Mouse (Mus musculus) heart, embryonic 11.5 days (tissue): ENCODE results near the gene Evi2. TPM values are rescaled to one million over a fixed set of nuclear protein-coding genes. Genes with fewer than 3 reads are reported as not detected.

Experiments
- ATAC-seq: fragments of 200-750 bp; cut with Nextera tagmentation; replicated peaks from 2 replicates; pipeline ENCODE4 v1.8.0; 2017; ENCODE audit warnings: moderate library complexity; ENCODE audit not compliant: insufficient number of reproducible peaks, low FRiP score, low TSS enrichment
- H3K27ac ChIP-seq: fragments of 300-500 bp; sonication (generic); 2 replicates; pipeline ENCODE4 v1.5.1; 2014; ENCODE audit warnings: mild to moderate bottlenecking, low read depth, low read length
- H3K27me3 ChIP-seq: fragments of 300-500 bp; sonication (generic); 2 replicates; pipeline ENCODE4 v1.6.1; 2014; ENCODE audit warnings: mild to moderate bottlenecking, low read length, mixed read lengths; ENCODE audit not compliant: control insufficient read depth, insufficient read depth
- H3K36me3 ChIP-seq: fragments of 300-500 bp; sonication (generic); 2 replicates; pipeline ENCODE4 v1.6.1; 2014; ENCODE audit warnings: mild to moderate bottlenecking, low read length, moderate library complexity, mixed read lengths; ENCODE audit not compliant: control insufficient read depth, insufficient read depth
- H3K4me1 ChIP-seq: fragments of 300-500 bp; sonication (generic); 2 replicates; pipeline ENCODE4 v1.6.1; 2014; ENCODE audit warnings: low read length; ENCODE audit not compliant: control insufficient read depth, insufficient read depth
- H3K4me2 ChIP-seq: fragments of 300-500 bp; sonication (generic); 2 replicates; pipeline ENCODE4 v1.6.1; 2014; ENCODE audit warnings: mild to moderate bottlenecking, moderate library complexity
- H3K4me3 ChIP-seq: fragments of 300-500 bp; sonication (generic); 2 replicates; pipeline ENCODE4 v1.5.1; 2014; ENCODE audit warnings: low read depth, low read length
- H3K9ac ChIP-seq: fragments of 300-500 bp; sonication (generic); 2 replicates; pipeline ENCODE4 v1.6.1; 2014; ENCODE audit warnings: mild to moderate bottlenecking, low read depth, low read length, moderate library complexity
- H3K9me3 ChIP-seq: fragments of 300-500 bp; sonication (generic); replicated peaks from 2 replicates; pipeline ENCODE4 v1.6.1; 2016; ENCODE audit warnings: low read length; ENCODE audit not compliant: control insufficient read depth
- WGBS: fragments of 180-500 bp; shearing (Covaris S2); extraction: QIAGEN DNeasy Blood & Tissue Kit; methylation state at CpG from one replicate; pipeline ENCODE4 v1.1.7; 2014; ENCODE audit not compliant: insufficient replicate concordance; 5-methylcytosine and 5-hydroxymethylcytosine counted together
- polyA plus RNA-seq: library from polyadenylated mRNA; unstranded; fragments of >200 nt; fragmentation: Nextera tagmentation; extraction: Ambion mirVana; gene quantifications from 2 replicates; pipeline ENCODE4 v1.2.1, GENCODE M21; 2014

Gene Evi2
- polyA plus RNA-seq, result 0.41 and 1.4 TPM in 2 replicates

DNA sequence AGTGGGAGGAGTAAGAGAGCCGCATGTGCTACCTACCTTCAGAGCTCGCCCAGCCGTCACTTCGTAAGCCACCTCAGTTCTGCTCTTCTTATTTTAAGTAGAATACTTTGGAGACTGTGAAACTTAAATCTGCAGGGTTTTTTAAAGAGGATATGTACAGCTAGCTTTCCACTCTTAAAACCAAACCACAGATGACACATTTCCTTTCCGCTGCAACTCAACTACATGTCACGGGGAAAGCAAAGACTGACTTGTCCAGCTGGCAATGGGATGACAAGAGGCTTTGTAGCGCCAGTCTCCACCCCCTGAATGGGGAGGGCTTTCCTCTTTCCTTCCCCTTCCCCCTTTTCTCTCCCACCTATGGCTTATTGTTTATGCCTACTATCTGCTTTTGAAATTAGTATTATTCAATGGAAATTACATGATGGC, at the start of gene Evi2, which contains the start of gene Evi2a:
Gene Evi2 (minus strand): TSS at position 257 of the 429 bp plus-strand sequence.
Gene Evi2a (minus strand): TSS at position 277 of the 429 bp plus-strand sequence.
- 84% methylated on average over 7 of the region's 7 CpGs for WGBS
- H3K9me3 ChIP-seq, result no peaks in the 10 kb centered on the region
- 0 out of 2 replicates have a peak, but pooled peaks cover 4% of the 10 kb centered on the region for H3K36me3 ChIP-seq
- peaks cover 12% of the 10 kb centered on the region for H3K4me1 ChIP-seq
- no peaks in the 10 kb centered on the region for H3K27me3 ChIP-seq
- no peak within 1 kb of the TSS for H3K27ac ChIP-seq
- H3K9ac ChIP-seq, result no peak within 1 kb of the TSS
- no peak within 1 kb of the TSS for H3K4me3 ChIP-seq
- ATAC-seq, result no peak
- no peak within 1 kb of the TSS for H3K4me2 ChIP-seq

DNA sequence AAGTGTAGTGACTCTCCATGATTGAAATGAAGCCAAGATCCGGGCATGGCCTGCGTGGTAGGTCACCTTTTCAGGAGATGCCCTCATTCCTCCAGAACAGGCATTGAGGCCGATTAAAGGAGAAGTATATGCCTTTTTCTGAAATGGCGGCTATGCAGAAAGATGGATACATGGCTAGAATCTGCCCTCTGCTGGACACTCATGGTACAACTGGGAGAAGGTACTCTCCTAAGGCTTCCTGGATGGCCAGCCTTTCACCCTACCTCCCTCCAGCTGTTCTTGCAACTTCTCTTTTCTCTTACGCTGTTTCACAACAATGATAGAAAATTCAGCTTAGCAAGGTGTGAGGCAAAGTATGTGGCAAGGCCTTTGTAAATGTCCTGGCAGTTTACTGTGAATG, 47.4 kb upstream of the Evi2 start:
- Histone ChIP-seq H3K9me3 (no peaks in the 10 kb centered on the region), H3K27me3 (no peaks in the 10 kb centered on the region), H3K27ac (no peak overlapping the region), H3K9ac (no peak overlapping the region), H3K36me3 (peaks cover 2% of the 10 kb centered on the region; the same call in 1 of the 2 replicates), H3K4me1 (peaks cover 11% of the 10 kb centered on the region), H3K4me2 (no peak overlapping the region), H3K4me3 (no peak overlapping the region)
- ATAC-seq, result no peak
- WGBS, result 43% methylated on average over 5 of the region's 5 CpGs

DNA sequence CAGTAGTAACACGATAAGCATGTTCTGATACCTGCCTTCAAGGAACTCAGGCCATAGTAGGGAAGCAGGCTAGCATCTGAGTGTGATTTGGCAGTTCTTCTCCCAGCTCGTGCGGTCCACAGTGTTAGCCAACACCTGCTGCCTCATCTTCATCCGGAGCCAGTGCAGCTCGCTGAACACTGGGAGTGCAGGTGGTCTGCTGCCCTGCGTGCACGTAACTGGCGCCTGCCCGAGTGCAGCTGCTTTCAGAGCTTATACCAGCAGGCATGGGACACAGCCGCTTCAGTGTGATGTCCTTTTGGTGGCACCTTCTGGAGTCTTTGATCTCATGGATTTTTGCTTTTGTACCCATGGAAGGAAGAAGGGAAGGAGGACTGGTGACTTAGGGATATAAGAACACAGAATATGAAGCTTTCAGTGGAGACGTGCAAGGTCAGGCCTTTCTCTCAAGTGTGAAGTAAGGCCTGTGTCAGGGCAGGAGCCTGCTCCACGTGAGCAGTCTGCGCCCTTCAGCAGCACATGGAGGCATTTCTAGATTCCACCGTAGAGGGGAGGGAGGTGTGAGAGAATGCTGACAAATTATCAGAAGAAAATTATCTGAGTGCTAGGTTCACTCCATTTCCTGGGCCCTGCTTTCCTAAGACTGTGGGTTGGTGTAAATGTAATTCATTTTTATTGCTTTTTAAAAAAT, 45.1 kb upstream of the Evi2 start:
- Histone ChIP-seq H3K9me3 (no peaks in the 10 kb centered on the region), H3K9ac (no peak overlapping the region), H3K27me3 (no peaks in the 10 kb centered on the region), H3K4me3 (no peak overlapping the region), H3K27ac (no peak overlapping the region), H3K36me3 (peaks cover 2% of the 10 kb centered on the region), H3K4me2 (no peak overlapping the region), H3K4me1 (peaks cover 11% of the 10 kb centered on the region)
- ATAC-seq, result no peak
- whole genome bisulfite sequencing, result 68% methylated on average over 14 of the region's 14 CpGs

DNA sequence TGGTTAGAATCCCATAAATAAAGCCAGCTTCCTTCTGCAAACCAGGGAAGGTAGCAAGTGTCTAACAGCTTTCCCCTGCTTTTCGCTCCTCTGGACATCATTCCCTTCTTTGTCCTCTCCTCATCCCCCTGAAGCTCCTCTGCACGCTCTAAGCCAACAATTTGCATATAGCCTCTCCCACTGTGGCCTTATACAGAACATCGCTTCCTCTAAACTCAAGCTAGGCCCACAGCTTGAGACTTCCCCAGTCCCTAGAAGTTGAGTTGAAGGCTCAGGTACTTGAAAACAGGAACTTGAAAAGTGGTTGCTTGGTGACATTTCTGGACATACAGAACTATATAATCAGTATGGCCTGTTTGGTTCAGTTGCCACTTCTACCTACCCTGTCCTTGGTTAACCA, 43.4 kb upstream of the Evi2 start:
- no peak overlapping the region for H3K27ac ChIP-seq
- 79% methylated on average over 3 of the region's 3 CpGs for WGBS
- no peaks in the 10 kb centered on the region for H3K27me3 ChIP-seq
- no peak for ATAC-seq
- H3K4me1 ChIP-seq, result peaks cover 8% of the 10 kb centered on the region
- H3K4me2 ChIP-seq, result no peak overlapping the region
- no peaks in the 10 kb centered on the region for H3K9me3 ChIP-seq
- H3K9ac ChIP-seq, result no peak overlapping the region
- H3K4me3 ChIP-seq, result no peak overlapping the region
- H3K36me3 ChIP-seq, result peaks cover 6% of the 10 kb centered on the region

DNA sequence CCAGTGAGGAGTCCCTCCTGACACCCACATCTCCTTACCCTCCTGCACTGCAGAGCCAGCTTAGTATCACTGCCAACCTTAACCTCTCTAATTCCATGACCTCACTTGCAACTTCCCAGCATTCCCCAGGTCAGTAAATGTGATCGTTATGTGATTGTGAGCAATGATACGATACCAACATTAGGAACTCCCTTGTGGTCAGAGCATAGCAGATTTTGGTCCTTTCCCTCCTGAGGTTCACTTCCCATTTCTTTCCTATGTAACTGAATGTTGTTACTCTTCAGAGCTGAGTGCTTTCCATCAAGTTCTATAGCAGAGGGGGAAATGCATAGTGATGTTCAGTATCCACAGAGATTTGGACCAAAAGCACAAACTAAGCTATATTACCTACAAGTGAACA, 39.9 kb upstream of the Evi2 start:
- no peaks in the 10 kb centered on the region for H3K9me3 ChIP-seq
- no peak for ATAC-seq
- H3K4me1 ChIP-seq, result peaks cover 6% of the 10 kb centered on the region
- no peak overlapping the region for H3K4me2 ChIP-seq
- no peaks in the 10 kb centered on the region for H3K27me3 ChIP-seq
- no peak overlapping the region for H3K9ac ChIP-seq
- H3K27ac ChIP-seq, result no peak overlapping the region
- H3K36me3 ChIP-seq, result peaks cover 20% of the 10 kb centered on the region
- no peak overlapping the region for H3K4me3 ChIP-seq
- WGBS, result 92% methylated on average over 2 of the region's 2 CpGs

DNA sequence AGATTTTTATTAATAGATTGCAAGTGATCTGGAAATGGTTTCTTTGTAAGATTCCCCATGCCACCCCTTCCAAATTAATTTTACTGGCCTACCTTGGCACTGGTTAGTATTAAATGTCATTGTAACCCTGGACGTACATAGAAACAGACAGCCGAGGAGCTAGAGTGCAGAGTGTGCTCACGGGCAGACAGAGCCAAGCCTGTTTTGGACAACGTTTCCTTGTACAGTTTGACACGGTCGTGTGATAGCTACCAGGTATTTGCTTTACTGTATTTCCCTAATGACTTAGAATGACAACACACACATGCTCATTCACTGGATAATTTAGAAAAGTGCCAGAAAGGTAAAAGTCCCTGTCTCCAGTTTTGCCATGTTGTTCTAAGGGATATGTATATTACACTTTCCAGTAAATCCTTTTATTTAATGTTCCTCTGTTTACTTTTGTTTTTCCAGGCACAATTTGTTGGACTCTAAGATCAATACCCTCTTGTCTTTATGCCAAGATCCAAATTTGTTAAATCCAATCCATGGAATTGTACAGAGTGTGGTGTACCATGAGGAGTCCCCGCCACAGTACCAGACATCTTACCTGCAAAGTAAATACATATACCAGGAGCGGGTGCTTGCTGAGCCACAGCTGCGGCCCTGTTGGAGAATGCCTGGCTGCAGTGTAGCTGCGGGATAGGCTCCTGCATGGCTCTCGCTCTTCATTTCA, 38.0 kb upstream of the Evi2 start:
- H3K27me3 ChIP-seq, result no peaks in the 10 kb centered on the region
- H3K9me3 ChIP-seq, result no peaks in the 10 kb centered on the region
- no peak for ATAC-seq
- H3K4me2 ChIP-seq, result no peak overlapping the region
- 87% methylated on average over 11 of the region's 11 CpGs for WGBS
- H3K9ac ChIP-seq, result no peak overlapping the region
- H3K27ac ChIP-seq, result no peak overlapping the region
- H3K4me3 ChIP-seq, result no peak overlapping the region
- H3K36me3 ChIP-seq, result peaks cover 25% of the 10 kb centered on the region
- H3K4me1 ChIP-seq, result no peaks in the 10 kb centered on the region

DNA sequence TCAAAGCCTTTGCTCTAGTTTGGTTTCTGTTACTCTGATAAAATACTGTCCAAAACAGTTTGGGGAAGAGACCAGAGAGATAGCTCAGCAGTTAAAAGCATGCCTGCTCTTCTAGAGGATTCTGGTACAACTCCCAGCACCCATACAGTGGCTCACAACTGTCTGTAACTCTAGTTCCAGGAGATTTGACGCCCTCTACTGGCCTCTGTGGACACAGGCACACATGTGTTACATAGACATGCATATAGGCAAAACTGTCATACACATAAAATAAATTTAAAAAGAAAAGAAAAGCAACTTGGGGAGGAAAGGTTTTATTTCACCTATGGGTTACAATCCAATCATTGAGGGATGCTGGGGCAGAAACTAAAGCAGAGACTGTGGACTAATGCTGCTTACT, 36.6 kb upstream of the Evi2 start:
- H3K4me3 ChIP-seq, result no peak overlapping the region
- H3K9me3 ChIP-seq, result no peaks in the 10 kb centered on the region

DNA sequence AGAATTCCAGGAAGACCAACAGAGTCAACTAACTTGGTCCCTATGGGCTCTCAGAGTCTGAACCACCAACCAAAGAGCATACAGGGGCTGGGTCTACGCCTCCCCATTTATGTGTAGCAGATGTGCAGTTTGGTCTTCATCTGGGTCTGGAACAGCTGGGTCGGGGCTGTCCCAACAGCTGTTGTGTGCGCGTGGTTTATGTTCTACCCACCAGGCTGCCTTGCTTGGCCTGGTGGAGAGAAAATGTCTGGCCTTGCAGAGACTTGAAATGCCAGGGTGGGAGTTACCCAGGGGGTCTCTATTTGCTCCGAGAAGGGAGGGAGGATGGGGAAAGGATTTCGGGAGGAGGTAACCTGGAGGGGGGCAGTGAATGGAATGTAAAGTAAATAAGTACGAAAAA, 33.1 kb upstream of the Evi2 start:
- no peak for ATAC-seq
- H3K9ac ChIP-seq, result no peak overlapping the region
- H3K4me1 ChIP-seq, result no peaks in the 10 kb centered on the region
- H3K4me3 ChIP-seq, result no peak overlapping the region
- H3K9me3 ChIP-seq, result no peaks in the 10 kb centered on the region
- no peak overlapping the region for H3K4me2 ChIP-seq
- WGBS, result 88% methylated on average over 7 of the region's 7 CpGs
- no peak overlapping the region for H3K27ac ChIP-seq
- H3K27me3 ChIP-seq, result no peaks in the 10 kb centered on the region
- peaks cover 19% of the 10 kb centered on the region for H3K36me3 ChIP-seq

More for the DNA sequence above, 36.6 kb upstream of the Evi2 start:
- no peak for ATAC-seq
- WGBS, result 44% methylated on average over 1 of the region's 1 CpGs
- Histone ChIP-seq H3K9ac (no peak overlapping the region), H3K4me1 (no peaks in the 10 kb centered on the region), H3K36me3 (peaks cover 25% of the 10 kb centered on the region), H3K4me2 (no peak overlapping the region), H3K27ac (no peak overlapping the region), H3K27me3 (no peaks in the 10 kb centered on the region)
